Mouse (Mus musculus): Measurements from ENCODE around the gene Plb1. TPM values are rescaled to one million over a fixed set of nuclear protein-coding genes. Genes with fewer than 3 reads are reported as not detected.
A peak's percentile ranks its signal among the peaks of the same experiment; 100 is the strongest.

Plb1 gene
- polyA plus RNA-seq, 1 experiment = 8.7 TPM

- DNase-seq = no peak
- no peak for TF ChIP-seq CTCF (IDR thresholded peaks at IDR 0.05; ENCODE audit: borderline replicate concordance, control insufficient read depth, extremely low read depth, insufficient read depth, low read length, poor library complexity)
- no peak for TF ChIP-seq POLR2A (IDR thresholded peaks at IDR 0.05; ENCODE audit: control insufficient read depth, extremely low read depth, insufficient read depth, low read length, poor library complexity)
- Histone ChIP-seq H3K4me1 (replicated peaks; ENCODE audit: control insufficient read depth, insufficient read depth, low read length) (peaks cover 10% of the 10 kb centered on the region), H3K4me3 (ENCODE audit: control insufficient read depth, insufficient read depth, low read length) (no peak overlapping the region), H3K27me3 (ENCODE audit: control insufficient read depth, insufficient read depth, low read length) (no peaks in the 10 kb centered on the region), H3K27ac (ENCODE audit: control insufficient read depth, insufficient read depth, low read length) (no peak overlapping the region), H3K36me3 (ENCODE audit: control insufficient read depth, insufficient read depth, low read length) (no peaks in the 10 kb centered on the region)
- 65% methylated on average over 12 of the region's 12 CpGs for WGBS
Measured at GRCm38 (mm10) chr5:32195857-32196609, 36.5 kb upstream of the Plb1 start.

- no peak overlapping the region for H3K4me3 ChIP-seq (ENCODE audit: control insufficient read depth, insufficient read depth, low read length)
- no peak overlapping the region for H3K27ac ChIP-seq (ENCODE audit: control insufficient read depth, insufficient read depth, low read length)
- H3K36me3 ChIP-seq (ENCODE audit: control insufficient read depth, insufficient read depth, low read length) = no peaks in the 10 kb centered on the region
- peaks cover 10% of the 10 kb centered on the region for H3K4me1 ChIP-seq (replicated peaks; ENCODE audit: control insufficient read depth, insufficient read depth, low read length)
- WGBS = 17% methylated on average over 4 of the region's 4 CpGs
- no peaks in the 10 kb centered on the region for H3K27me3 ChIP-seq (ENCODE audit: control insufficient read depth, insufficient read depth, low read length)
- DNase-seq = peak; percentile 85
- TF ChIP-seq CTCF (IDR thresholded peaks at IDR 0.05; ENCODE audit: borderline replicate concordance, control insufficient read depth, extremely low read depth, insufficient read depth, low read length, poor library complexity) (peak; percentile 81; the same call in 1 of the 2 replicates), POLR2A (IDR thresholded peaks at IDR 0.05; ENCODE audit: control insufficient read depth, extremely low read depth, insufficient read depth, low read length, poor library complexity) (no peak)
Measured at GRCm38 (mm10) chr5:32197698-32198097, 34.8 kb upstream of the Plb1 start.

- Histone ChIP-seq H3K36me3 (ENCODE audit: control insufficient read depth, insufficient read depth, low read length) (no peaks in the 10 kb centered on the region), H3K4me1 (replicated peaks; ENCODE audit: control insufficient read depth, insufficient read depth, low read length) (peaks cover 10% of the 10 kb centered on the region), H3K27me3 (ENCODE audit: control insufficient read depth, insufficient read depth, low read length) (no peaks in the 10 kb centered on the region), H3K27ac (ENCODE audit: control insufficient read depth, insufficient read depth, low read length) (no peak overlapping the region), H3K4me3 (ENCODE audit: control insufficient read depth, insufficient read depth, low read length) (no peak overlapping the region)
- TF ChIP-seq CTCF (IDR thresholded peaks at IDR 0.05; ENCODE audit: borderline replicate concordance, control insufficient read depth, extremely low read depth, insufficient read depth, low read length, poor library complexity) = no peak
- no peak for TF ChIP-seq POLR2A (IDR thresholded peaks at IDR 0.05; ENCODE audit: control insufficient read depth, extremely low read depth, insufficient read depth, low read length, poor library complexity)
- WGBS = 23% methylated on average over 3 of the region's 3 CpGs
- peak; percentile 18 for DNase-seq
Measured at GRCm38 (mm10) chr5:32199136-32199535, 33.4 kb upstream of the Plb1 start.

GRCm38 (mm10) chr5:32199594-32199993 lies 32.9 kb upstream of the Plb1 start:
- 93% methylated on average over 3 of the region's 3 CpGs for WGBS
- no peaks in the 10 kb centered on the region for H3K36me3 ChIP-seq (ENCODE audit: control insufficient read depth, insufficient read depth, low read length)
- peaks cover 10% of the 10 kb centered on the region for H3K4me1 ChIP-seq (replicated peaks; ENCODE audit: control insufficient read depth, insufficient read depth, low read length)
- H3K4me3 ChIP-seq (ENCODE audit: control insufficient read depth, insufficient read depth, low read length) = no peak overlapping the region
- H3K27me3 ChIP-seq (ENCODE audit: control insufficient read depth, insufficient read depth, low read length) = no peaks in the 10 kb centered on the region
- TF ChIP-seq CTCF (IDR thresholded peaks at IDR 0.05; ENCODE audit: borderline replicate concordance, control insufficient read depth, extremely low read depth, insufficient read depth, low read length, poor library complexity) (no peak), POLR2A (IDR thresholded peaks at IDR 0.05; ENCODE audit: control insufficient read depth, extremely low read depth, insufficient read depth, low read length, poor library complexity) (no peak)
- no peak for DNase-seq
- no peak overlapping the region for H3K27ac ChIP-seq (ENCODE audit: control insufficient read depth, insufficient read depth, low read length)

GRCm38 (mm10) chr5:32204653-32205052 lies 27.9 kb upstream of the Plb1 start:
- 83% methylated on average over 4 of the region's 4 CpGs for WGBS
- TF ChIP-seq POLR2A (IDR thresholded peaks at IDR 0.05; ENCODE audit: control insufficient read depth, extremely low read depth, insufficient read depth, low read length, poor library complexity) = no peak
- no peak for TF ChIP-seq CTCF (IDR thresholded peaks at IDR 0.05; ENCODE audit: borderline replicate concordance, control insufficient read depth, extremely low read depth, insufficient read depth, low read length, poor library complexity)
- Histone ChIP-seq H3K27me3 (ENCODE audit: control insufficient read depth, insufficient read depth, low read length) (no peaks in the 10 kb centered on the region), H3K4me1 (replicated peaks; ENCODE audit: control insufficient read depth, insufficient read depth, low read length) (no peaks in the 10 kb centered on the region), H3K27ac (ENCODE audit: control insufficient read depth, insufficient read depth, low read length) (no peak overlapping the region), H3K4me3 (ENCODE audit: control insufficient read depth, insufficient read depth, low read length) (no peak overlapping the region), H3K36me3 (ENCODE audit: control insufficient read depth, insufficient read depth, low read length) (no peaks in the 10 kb centered on the region)
- DNase-seq = peak; percentile 19

- H3K27me3 ChIP-seq (ENCODE audit: control insufficient read depth, insufficient read depth, low read length) = no peaks in the 10 kb centered on the region
- no peaks in the 10 kb centered on the region for H3K4me1 ChIP-seq (replicated peaks; ENCODE audit: control insufficient read depth, insufficient read depth, low read length)
- TF ChIP-seq CTCF (IDR thresholded peaks at IDR 0.05; ENCODE audit: borderline replicate concordance, control insufficient read depth, extremely low read depth, insufficient read depth, low read length, poor library complexity) = no peak
- TF ChIP-seq POLR2A (IDR thresholded peaks at IDR 0.05; ENCODE audit: control insufficient read depth, extremely low read depth, insufficient read depth, low read length, poor library complexity) = no peak
- H3K36me3 ChIP-seq (ENCODE audit: control insufficient read depth, insufficient read depth, low read length) = no peaks in the 10 kb centered on the region
- 94% methylated on average over 2 of the region's 2 CpGs for WGBS
- DNase-seq = no peak
- no peak overlapping the region for H3K4me3 ChIP-seq (ENCODE audit: control insufficient read depth, insufficient read depth, low read length)
- no peak overlapping the region for H3K27ac ChIP-seq (ENCODE audit: control insufficient read depth, insufficient read depth, low read length)
Measured at GRCm38 (mm10) chr5:32206726-32207125, 25.8 kb upstream of the Plb1 start.
